Mouse (Mus musculus): Measurements from ENCODE around the gene Fut8.
"Not testable (repeated sequence)": the region's sequence is repeated elsewhere in the genome, so short reads cannot be mapped to it uniquely, and the experiment has no call there.

The Fut8 gene

GRCm38 (mm10) chr12:77500439-77501055 is 262.6 kb downstream of the Fut8 start:
- no peak for DNase-seq (ENCODE audit: low read depth, low spot score)

GRCm38 (mm10) chr12:77501466-77502240 is 263.7 kb downstream of the Fut8 start:
- DNase-seq (ENCODE audit: low read depth, low spot score), result no peak

GRCm38 (mm10) chr12:77502243-77502642 is 264.3 kb downstream of the Fut8 start:
- no peak for DNase-seq (ENCODE audit: low read depth, low spot score)

GRCm38 (mm10) chr12:77505431-77505830 is 267.5 kb downstream of the Fut8 start:
- no peak for DNase-seq (ENCODE audit: low read depth, low spot score)

GRCm38 (mm10) chr12:77507770-77508169 is 269.8 kb downstream of the Fut8 start:
- DNase-seq (ENCODE audit: low read depth, low spot score), result no peak

GRCm38 (mm10) chr12:77510758-77511157 is 272.8 kb downstream of the Fut8 start:
- no peak for DNase-seq (ENCODE audit: low read depth, low spot score)

GRCm38 (mm10) chr12:77511206-77511605 is 273.3 kb downstream of the Fut8 start:
- no peak for DNase-seq (ENCODE audit: low read depth, low spot score)

- no peak for DNase-seq (ENCODE audit: low read depth, low spot score)
These were observed 273.7 kb downstream of the Fut8 start for GRCm38 (mm10) chr12:77511631-77512030.

GRCm38 (mm10) chr12:77516805-77517204 is 278.9 kb downstream of the Fut8 start:
- DNase-seq (ENCODE audit: low read depth, low spot score), result no peak

GRCm38 (mm10) chr12:77517691-77518090 is 279.8 kb downstream of the Fut8 start:
- DNase-seq (ENCODE audit: low read depth, low spot score), result no peak

GRCm38 (mm10) chr12:77519534-77520102 is 281.7 kb downstream of the Fut8 start:
- no peak for DNase-seq (ENCODE audit: low read depth, low spot score)

- not testable (repeated sequence) for DNase-seq (ENCODE audit: low read depth, low spot score)
These were observed 286.1 kb downstream of the Fut8 start for GRCm38 (mm10) chr12:77524014-77524413.
